Mouse (Mus musculus) C2C12 (cell line): ENCODE results near the gene Nhlh1. TPM values are rescaled to one million over a fixed set of nuclear protein-coding genes. Genes with fewer than 3 reads are reported as not detected.

Source experiments
- H3K27me3 ChIP-seq: one replicate; pipeline ENCODE4 v1.6.1; 2011; ENCODE audit not compliant: control insufficient read depth, insufficient read depth, insufficient read length
- H3K36me3 ChIP-seq: one replicate; pipeline ENCODE4 v1.6.1; 2011; ENCODE audit not compliant: control insufficient read depth, insufficient read depth
- H3K4me3 ChIP-seq: one replicate; pipeline ENCODE4 v1.5.1; 2011; ENCODE audit warnings: mild to moderate bottlenecking, control low read depth; ENCODE audit not compliant: poor library complexity, insufficient read depth, severe bottlenecking
- H3K79me2 ChIP-seq: one replicate; pipeline ENCODE4 v1.6.1; 2011; ENCODE audit not compliant: control insufficient read depth, insufficient read depth
- H3K79me3 ChIP-seq: one replicate; pipeline ENCODE4 v1.6.1; 2011; ENCODE audit warnings: low read depth, control low read depth
- H3ac ChIP-seq: one replicate; pipeline ENCODE3; 2011; ENCODE audit warnings: low read depth; ENCODE audit not compliant: control insufficient read depth, insufficient read length
- CEBPB ChIP-seq: IDR thresholded peaks from one replicate; pipeline ENCODE4 v1.6.1; 2011; ENCODE audit warnings: low read depth, mild to moderate bottlenecking, control low read depth, moderate library complexity
- CTCF ChIP-seq: IDR thresholded peaks from one replicate; pipeline ENCODE4 v1.5.1; 2011; ENCODE audit not compliant: control insufficient read depth, insufficient read depth, insufficient read length
- FOSL1 ChIP-seq: IDR thresholded peaks from one replicate; pipeline ENCODE4 v1.8.0; 2011; ENCODE audit warnings: mild to moderate bottlenecking, low read length; ENCODE audit not compliant: poor library complexity, insufficient read depth, severe bottlenecking
- MAX ChIP-seq: IDR thresholded peaks from one replicate; pipeline ENCODE4 v1.6.1; 2011; ENCODE audit warnings: mild to moderate bottlenecking, control low read depth
- MYOD1 ChIP-seq: IDR thresholded peaks from one replicate; pipeline ENCODE4 v1.6.1; 2011; ENCODE audit warnings: low read depth; ENCODE audit not compliant: control insufficient read depth, insufficient read length
- MYOG ChIP-seq: IDR thresholded peaks from one replicate; pipeline ENCODE4 v1.6.1; 2011; ENCODE audit not compliant: control insufficient read depth, insufficient read length; ENCODE audit errors: extremely low read depth
- USF1 ChIP-seq: IDR thresholded peaks from one replicate; pipeline ENCODE4 v1.6.1; 2011; ENCODE audit warnings: low read depth, mild to moderate bottlenecking, control low read depth, moderate library complexity
- polyA plus RNA-seq: library from polyadenylated mRNA; unstranded; fragments of >200 nt; fragmentation: generic; extraction: Trizol; gene quantifications from one replicate; pipeline ENCODE4 v1.2.1, GENCODE M21; 2012; ENCODE audit warnings: missing spikeins

The Nhlh1 gene
- polyA plus RNA-seq, 1 experiment = not detected

DNA sequence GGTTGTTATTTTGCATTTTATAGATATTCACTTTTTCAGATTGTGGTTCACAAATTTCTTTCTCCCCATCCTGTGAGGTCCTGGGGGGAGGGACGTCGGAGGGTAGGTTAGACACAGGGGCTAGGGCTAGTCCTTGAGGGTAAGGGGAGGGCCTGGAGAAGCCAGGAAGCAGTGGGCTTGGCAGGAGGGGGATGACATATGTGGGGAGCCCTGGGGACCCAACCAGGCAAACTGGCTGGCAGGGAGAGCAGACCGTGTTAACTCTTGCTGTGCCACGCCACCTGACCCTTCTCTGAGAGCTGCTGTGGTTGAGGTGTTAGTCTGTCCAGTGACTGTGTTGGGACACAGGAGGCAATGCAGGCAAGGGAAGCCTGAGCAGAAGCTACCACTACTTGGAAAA is 3.3 kb upstream of the Nhlh1 start:
- Histone ChIP-seq H3ac (no peak overlapping the region), H3K79me3 (no peaks in the 10 kb centered on the region), H3K4me3 (no peak overlapping the region), H3K79me2 (no peaks in the 10 kb centered on the region), H3K27me3 (no peaks in the 10 kb centered on the region), H3K36me3 (peaks cover 2% of the 10 kb centered on the region)
- TF ChIP-seq CTCF (no peak), FOSL1 (no peak), MYOG (no peak), MAX (no peak), USF1 (no peak), CEBPB (no peak), MYOD1 (no peak)

DNA sequence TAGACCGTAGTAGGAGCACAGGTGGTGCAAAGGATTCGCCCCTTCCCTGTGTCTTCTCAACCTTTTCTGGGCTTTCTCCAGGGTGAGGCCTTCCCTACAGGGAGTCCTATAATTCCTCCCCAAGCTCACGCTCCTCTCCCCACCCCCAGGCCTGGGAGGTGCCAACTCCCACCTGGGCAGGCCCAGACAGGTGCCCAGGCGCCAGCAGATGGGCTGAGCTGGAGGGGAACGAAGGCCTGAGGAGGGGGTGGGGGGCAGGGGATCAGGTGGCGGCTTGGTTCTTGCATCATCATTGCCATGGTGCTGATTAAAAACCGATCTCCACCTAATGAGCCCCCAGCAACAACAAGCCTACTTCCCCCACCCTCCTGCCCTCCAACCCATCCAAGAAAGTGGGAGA is 1.5 kb upstream of the Nhlh1 start:
- Histone ChIP-seq H3K4me3 (no peak overlapping the region), H3K79me2 (no peaks in the 10 kb centered on the region), H3K27me3 (no peaks in the 10 kb centered on the region), H3ac (no peak overlapping the region), H3K79me3 (no peaks in the 10 kb centered on the region), H3K36me3 (no peaks in the 10 kb centered on the region)
- no peak for TF ChIP-seq CTCF

GRCm38 (mm10) chr1:172058321-172058720 is 948 bp upstream of the Nhlh1 start:
- Histone ChIP-seq H3K27me3 (no peaks in the 10 kb centered on the region), H3K4me3 (no peak overlapping the region), H3K79me2 (no peaks in the 10 kb centered on the region), H3ac (no peak overlapping the region), H3K79me3 (no peaks in the 10 kb centered on the region), H3K36me3 (no peaks in the 10 kb centered on the region)
- TF ChIP-seq MAX = no peak
- no peak for TF ChIP-seq CEBPB
- TF ChIP-seq USF1 = no peak
- TF ChIP-seq FOSL1 = no peak
- TF ChIP-seq MYOD1 = no peak
- TF ChIP-seq CTCF = no peak

- TF ChIP-seq USF1 (no peak), FOSL1 (no peak), CEBPB (no peak), CTCF (no peak), MYOG (no peak), MAX (no peak), MYOD1 (no peak)
- H3K79me2 ChIP-seq = no peaks in the 10 kb centered on the region
- no peak overlapping the region for H3ac ChIP-seq
- H3K36me3 ChIP-seq = no peaks in the 10 kb centered on the region
- no peaks in the 10 kb centered on the region for H3K27me3 ChIP-seq
- no peaks in the 10 kb centered on the region for H3K79me3 ChIP-seq
- no peak overlapping the region for H3K4me3 ChIP-seq
Observed at GRCm38 (mm10) chr1:172056251-172056650, 1.1 kb downstream of the Nhlh1 start.

DNA sequence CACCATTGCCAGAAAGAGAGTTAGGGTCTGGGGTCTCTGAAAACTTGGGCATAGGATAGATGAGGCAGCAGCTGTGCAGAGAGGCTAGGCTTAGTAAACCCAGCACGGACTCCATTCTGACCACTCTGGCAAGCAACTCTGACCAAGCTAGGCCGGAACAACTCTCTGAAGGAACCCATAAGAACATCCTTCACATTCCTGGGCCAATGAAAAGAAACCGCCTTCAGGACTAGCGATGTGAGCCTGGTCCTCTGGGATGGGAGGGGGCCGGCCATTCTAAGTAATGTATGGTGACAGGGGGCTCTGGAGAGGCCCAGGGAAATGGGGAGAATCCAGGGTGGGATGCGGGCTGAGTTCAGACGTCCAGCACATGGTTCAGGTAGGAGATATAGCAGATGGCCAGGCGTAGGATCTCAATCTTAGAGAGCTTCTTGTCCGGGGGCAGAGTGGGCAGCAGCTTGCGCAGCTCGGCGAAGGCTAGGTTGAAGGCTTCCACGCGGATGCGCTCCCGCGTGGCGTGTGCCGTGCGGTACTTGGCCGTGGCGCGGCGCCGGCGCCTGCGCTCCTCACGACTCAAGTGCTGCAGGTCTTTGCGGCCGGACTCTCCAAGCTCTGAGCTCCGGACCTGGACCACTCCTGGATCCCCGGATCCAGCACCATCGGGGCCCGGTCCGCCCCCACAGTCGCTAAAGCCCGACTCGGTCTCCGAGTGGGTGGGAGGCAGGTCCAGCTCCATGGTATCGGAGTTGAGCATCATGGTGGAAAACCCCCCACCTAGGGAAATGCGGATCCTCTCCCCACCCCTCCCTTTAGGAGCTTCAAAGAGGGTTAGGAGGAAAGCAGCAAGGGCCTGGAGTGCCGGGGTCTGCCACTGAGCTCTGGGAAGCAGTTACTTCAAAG is 3.6 kb downstream of the Nhlh1 start:
- TF ChIP-seq MYOD1 (no peak), CEBPB (no peak), CTCF (no peak), FOSL1 (no peak), MAX (no peak), USF1 (no peak), MYOG (no peak)
- no peaks in the 10 kb centered on the region for H3K36me3 ChIP-seq
- no peaks in the 10 kb centered on the region for H3K79me3 ChIP-seq
- no peak overlapping the region for H3K4me3 ChIP-seq
- H3K79me2 ChIP-seq = no peaks in the 10 kb centered on the region
- H3K27me3 ChIP-seq = no peaks in the 10 kb centered on the region
- H3ac ChIP-seq = no peak overlapping the region

- H3K27me3 ChIP-seq = no peaks in the 10 kb centered on the region
- H3K4me3 ChIP-seq = no peak overlapping the region
- no peaks in the 10 kb centered on the region for H3K79me2 ChIP-seq
- H3ac ChIP-seq = no peak overlapping the region
- H3K36me3 ChIP-seq = no peaks in the 10 kb centered on the region
- H3K79me3 ChIP-seq = no peaks in the 10 kb centered on the region
- no peak for TF ChIP-seq MYOG
- no peak for TF ChIP-seq FOSL1
- no peak for TF ChIP-seq MAX
- TF ChIP-seq CTCF = no peak
- TF ChIP-seq USF1 = no peak
- no peak for TF ChIP-seq CEBPB
- no peak for TF ChIP-seq MYOD1
Observed at GRCm38 (mm10) chr1:172052766-172053279, 4.5 kb downstream of the Nhlh1 start.
